Mouse (Mus musculus) ovary, postnatal 14 days (tissue): ENCODE results near the gene Gm10799.
"Not testable (repeated sequence)": the region's sequence is repeated elsewhere in the genome, so short reads cannot be mapped to it uniquely, and the experiment has no call there.

ENCODE experiments used
- DNase-seq: peaks from one replicate; pipeline ENCODE4 v3.0.0; 2022; ENCODE audit warnings: low spot score

Gm10799 gene

GRCm38 (mm10) chr2:104065526-104065925 is 2.8 kb downstream of the Gm10799 start, which contains the start of gene Gm10912:
Gene Gm10912 (plus strand): TSS chr2:104065826.
- DNase-seq = not testable (repeated sequence)

DNA sequence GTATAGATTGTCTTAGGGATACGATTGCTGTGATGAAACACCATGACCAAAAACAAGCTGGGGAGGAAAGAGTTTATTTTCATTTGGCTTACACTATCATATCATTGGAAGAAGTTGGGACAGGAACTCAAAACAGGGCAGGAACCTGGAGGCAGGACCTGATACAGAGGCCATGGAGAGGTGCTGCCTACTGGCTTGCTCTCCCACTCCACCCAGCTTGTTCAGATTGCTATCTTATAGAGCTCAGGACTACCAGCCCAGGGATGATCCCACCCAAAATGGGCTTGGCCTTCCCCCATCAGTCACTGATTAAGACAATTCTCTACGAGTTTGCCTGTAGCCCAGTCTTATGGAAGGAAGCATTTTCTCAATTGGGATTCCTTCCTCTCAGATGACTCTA is 4.2 kb downstream of the Gm10799 start:
- no peak for DNase-seq

GRCm38 (mm10) chr2:104062665-104063064 is 5.7 kb downstream of the Gm10799 start:
- no peak for DNase-seq

DNA sequence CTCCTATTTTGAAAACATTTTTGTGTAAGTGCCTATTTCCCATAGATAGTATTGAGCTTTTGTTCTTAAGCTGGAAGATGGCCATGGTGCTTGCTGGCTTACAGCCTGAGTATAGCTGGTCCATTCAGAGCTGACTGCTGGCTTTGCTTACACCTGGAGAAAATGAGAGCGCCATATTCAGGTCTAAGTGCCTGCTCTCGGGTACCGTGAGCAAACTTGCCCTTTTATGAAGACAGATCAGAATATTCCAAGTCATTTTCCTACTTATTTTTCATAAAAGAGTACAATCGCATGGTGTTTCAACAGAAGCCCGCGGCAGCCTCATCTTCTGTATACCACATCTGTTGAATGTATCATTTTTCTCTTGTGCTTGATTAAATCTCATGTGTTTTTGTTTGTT is 7.4 kb downstream of the Gm10799 start:
- DNase-seq = no peak

- DNase-seq = no peak
Observed at GRCm38 (mm10) chr2:104059786-104060185, 8.6 kb downstream of the Gm10799 start.

- no peak for DNase-seq
Observed at GRCm38 (mm10) chr2:104058954-104059353, 9.4 kb downstream of the Gm10799 start.

- DNase-seq = no peak
Observed at GRCm38 (mm10) chr2:104058381-104058780, 10.0 kb downstream of the Gm10799 start.

DNA sequence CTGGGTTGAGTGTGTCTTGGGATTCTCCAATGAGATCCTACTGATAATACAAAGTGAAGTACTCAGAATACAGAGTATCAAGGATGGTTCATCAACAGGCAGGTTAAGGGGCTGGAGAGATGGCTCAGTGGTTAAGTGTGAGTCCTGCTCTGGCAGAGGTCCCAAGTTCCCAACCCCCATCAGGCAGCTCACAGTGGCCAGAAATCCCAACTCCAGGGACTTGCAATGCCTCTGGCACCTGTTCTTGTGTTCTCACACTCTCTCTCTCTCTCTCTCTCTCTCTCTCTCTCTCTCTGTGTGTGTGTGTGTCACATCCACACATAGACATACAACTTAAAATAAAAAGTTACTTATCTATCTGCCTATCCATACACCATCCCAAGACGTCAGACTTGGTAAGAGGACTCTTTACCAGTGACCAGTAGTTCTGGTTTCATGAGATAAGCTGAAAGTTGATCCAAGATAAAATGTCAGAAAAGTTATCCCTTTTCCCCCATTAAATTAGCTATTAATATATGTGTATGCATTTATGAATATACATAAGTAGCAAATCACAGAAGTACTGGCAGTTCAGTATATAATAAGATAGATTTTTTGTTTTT is 23.8 kb downstream of the Gm10799 start:
- DNase-seq = no peak

DNA sequence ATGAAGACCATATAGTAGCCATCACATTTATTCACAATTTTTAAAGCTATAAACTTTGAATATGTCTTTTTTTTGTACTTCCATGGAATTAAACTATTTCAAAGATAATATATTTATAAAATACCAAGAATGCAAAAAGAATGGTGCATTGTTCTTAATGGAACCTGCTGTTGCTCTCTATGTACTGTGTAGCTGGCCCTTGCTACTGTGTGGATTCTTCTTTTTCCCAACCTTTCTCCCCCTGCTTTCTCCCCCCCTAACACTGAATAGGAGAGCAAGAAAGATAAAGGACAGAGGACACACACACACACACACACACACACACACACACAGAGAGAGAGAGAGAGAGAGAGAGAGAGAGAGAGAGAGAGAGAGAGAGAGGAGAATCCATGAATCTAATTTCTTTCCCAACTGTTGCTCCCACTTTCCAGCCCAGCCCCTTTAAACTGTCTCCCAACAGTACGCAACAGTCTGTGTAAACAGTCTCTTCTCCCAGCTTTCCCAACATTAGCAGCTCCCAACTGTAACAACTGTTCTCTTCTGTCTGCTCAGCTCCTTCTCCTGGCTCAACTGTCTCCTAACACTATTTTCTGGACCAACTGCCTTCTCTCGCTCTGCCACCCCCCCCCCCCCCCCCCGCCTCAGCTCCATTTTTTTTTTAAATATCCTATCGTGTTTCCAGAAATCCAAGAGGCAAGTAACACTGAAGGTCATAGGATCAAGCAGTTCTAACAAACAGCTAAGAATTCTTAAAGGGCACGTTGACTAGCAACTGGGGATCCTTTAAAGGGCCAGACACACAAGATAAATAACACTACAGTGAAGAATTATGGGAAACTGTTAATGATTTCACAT is 24.5 kb downstream of the Gm10799 start:
- DNase-seq = no peak

DNA sequence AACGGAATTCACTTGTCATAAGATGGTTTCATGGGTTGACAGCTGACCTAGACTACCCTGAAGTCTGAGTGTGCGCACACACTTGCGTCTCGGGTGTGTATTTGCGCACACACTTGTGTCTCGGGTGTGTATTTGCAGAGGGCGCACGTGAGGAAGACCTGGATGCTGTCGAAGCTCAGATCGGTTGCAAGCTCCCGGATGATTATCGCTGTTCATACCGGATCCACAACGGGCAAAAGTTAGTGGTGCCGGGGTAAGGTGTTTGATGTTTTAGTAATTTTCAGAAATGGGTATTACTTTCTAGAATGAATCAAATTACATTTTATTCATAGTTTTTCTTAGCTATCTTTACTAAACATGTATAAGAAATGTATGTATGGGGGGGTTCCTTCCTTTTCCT is 25.6 kb downstream of the Gm10799 start:
- DNase-seq = no peak

DNA sequence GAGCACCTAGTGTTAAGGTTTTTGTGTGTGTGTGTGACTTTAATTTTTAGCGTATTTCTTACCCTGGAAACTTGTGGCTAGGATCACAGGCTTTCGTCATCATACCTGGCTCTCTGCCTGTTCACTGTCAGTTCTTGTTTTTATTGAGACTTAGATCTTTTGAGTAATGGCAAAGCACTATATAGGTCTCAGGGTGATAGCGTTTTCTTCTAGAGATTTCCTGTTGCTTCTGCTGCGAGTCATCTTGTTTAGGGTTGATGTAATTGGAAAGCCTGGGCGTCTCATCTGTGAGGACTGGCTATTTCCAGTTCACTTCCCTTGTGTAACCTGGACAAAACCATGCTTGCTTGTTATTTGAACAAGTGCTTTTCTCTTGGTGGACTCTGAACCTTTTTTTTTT is 26.7 kb downstream of the Gm10799 start:
- DNase-seq = no peak

- no peak for DNase-seq
Observed at GRCm38 (mm10) chr2:104038236-104038635, 30.1 kb downstream of the Gm10799 start.

GRCm38 (mm10) chr2:104036316-104036715 is 32.0 kb downstream of the Gm10799 start:
- DNase-seq = no peak

GRCm38 (mm10) chr2:104035595-104035994 is 32.8 kb downstream of the Gm10799 start:
- DNase-seq = no peak

- DNase-seq = peak; percentile 59
Observed at GRCm38 (mm10) chr2:104034832-104035472, 33.4 kb downstream of the Gm10799 start.

DNA sequence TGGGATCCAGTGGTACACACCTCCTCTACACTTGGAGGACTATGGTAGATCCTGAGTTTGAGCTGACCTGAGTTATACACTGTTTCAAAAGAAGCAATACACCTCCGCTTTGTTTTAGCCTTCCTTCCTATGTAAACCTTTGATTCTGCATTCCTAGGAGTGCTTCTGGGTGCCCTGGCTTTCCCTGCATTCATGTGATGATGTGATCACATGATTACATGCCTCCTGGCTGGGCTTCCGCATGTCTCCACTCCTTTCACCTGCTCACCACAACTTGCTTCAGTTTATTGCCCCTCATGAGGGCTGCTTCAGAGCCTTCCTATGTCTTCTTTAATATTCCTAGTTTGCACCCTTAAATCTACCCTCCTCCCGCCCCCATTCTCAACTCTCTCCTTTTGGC is 36.3 kb downstream of the Gm10799 start:
- no peak for DNase-seq

DNA sequence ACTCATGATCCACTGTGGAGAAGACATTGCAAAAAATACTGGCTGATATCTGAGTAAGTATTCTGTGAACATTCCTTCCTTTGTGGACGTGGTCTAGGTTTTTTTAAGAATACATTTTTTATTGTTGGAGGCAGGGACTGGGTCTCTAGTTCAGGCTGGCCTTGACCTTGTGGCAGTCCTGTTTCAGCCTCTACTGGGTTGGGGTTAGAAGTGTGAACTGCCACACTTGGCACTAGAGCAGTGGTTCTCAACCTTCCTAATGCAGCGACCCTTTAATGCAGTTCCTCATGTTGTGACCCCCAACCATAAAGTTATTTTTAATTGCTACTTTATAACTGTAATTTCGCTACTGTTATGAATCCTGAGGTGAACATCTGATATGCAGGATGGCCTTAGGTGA is 38.0 kb downstream of the Gm10799 start:
- DNase-seq = no peak

GRCm38 (mm10) chr2:104029074-104029473 is 39.3 kb downstream of the Gm10799 start:
- DNase-seq = no peak

GRCm38 (mm10) chr2:104028139-104028723 is 40.1 kb downstream of the Gm10799 start, which contains the start of gene 4931422A03Rik:
Gene 4931422A03Rik (minus strand): TSS chr2:104028361.
- DNase-seq = peak; percentile 7

DNA sequence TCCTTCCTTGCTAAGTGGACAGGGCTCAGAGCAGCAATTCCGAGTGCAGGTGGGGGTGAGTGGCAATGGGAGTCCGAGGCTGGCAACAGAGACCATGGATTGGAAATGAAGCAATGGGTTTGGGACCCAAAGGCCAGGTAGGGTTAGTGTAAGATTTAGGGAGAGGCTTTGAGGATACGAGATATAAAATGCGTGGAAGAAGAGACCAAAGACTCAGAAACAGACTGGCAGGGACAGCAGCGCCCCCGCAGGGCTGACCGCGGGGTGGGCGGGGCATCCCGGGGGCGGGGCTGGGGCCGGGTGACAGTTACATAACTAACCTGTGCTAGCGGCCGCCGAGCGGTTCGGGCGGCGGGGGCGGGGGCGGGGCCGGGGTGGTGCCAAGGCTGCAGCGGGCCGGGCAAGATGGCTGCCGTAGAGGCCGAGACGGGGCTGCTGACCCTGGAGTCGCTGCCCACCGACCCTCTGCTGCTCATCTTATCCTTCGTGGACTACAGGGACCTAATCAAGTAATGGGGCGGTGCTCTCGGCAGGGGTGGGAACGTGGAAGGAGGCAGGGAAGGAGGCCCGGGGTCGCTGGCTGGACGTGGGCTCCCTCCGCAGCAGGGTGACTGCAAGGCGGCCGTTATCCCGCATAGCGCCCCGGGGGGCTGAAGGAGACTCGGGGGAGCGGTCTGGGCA is 40.8 kb downstream of the Gm10799 start, which contains the start of gene Fbxo3:
Gene Fbxo3 (plus strand): TSS at position 264 of the 681 bp plus-strand sequence.
- DNase-seq = peak; percentile 77

- DNase-seq = no peak
Observed at GRCm38 (mm10) chr2:104024656-104025055, 43.7 kb downstream of the Gm10799 start.

DNA sequence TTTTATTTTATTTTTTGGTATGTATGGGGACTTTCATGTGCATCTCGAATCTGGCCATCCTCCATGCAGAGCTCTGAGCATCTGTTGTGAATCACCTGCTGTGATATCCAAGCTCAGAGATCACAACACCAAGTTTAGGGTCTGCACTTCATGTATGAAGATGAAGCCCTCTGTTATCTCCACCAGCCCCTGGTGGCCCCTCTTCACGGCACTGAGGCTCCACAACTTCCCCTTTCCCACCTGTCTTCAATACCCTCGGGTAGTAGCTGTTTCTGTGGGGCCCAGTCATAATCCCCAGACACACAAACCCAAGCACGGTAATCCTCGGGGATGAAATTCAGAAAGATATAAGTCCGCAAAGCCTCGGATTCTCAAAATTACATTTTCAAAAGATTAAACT is 45.3 kb downstream of the Gm10799 start:
- no peak for DNase-seq
